Mouse (Mus musculus) megakaryocyte, embryonic 14.5 days (primary cell): ENCODE measurements at regions not wholly inside any gene's neighbourhood (a gene's known extent, or its start where the extent isn't known, plus 50 kb on each side); places are given as distances from the start of the nearest gene placed in this dataset.

Experiments used
- FLI1 ChIP-seq: IDR thresholded peaks from 2 replicates; pipeline ENCODE4 v1.6.1; 2012; ENCODE audit warnings: low read length, inconsistent platforms, mixed read lengths
- GATA1 ChIP-seq: IDR thresholded peaks from 3 replicates; pipeline ENCODE4 v1.6.1; 2012; ENCODE audit warnings: mixed read lengths, low read length, inconsistent platforms, borderline replicate concordance

DNA sequence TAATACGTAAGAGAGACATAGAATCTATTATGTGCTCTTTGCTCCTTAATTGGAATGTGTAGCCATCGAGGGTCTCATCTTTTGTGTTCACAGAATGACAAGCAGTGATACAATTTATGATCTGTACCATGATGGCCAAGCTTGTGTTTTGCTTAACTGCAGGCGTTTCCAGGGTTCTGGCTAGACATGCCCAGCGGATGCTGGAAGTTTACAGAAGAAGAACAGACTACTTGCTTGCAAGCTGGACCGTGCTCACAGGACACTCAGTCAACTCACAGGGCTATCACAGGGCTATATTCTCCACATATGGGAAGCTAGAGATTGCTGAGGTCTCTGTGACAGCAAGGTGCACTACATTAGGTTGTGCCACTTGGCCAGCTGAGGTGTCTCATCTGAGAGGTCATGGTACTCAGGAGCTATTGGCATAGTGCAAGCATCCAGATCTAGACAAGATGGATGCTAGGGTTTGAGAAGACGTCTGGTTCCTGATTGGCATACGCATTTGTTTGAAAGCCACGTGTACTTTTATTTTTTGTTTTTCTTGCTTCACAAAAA lies 75.2 kb upstream of the Map4k3 start:
- no peak for TF ChIP-seq GATA1
- no peak for TF ChIP-seq FLI1
